Mouse (Mus musculus) midbrain, embryonic 13.5 days (tissue): Measurements from ENCODE around the gene Rps6kl1. TPM values are rescaled to one million over a fixed set of nuclear protein-coding genes. Genes with fewer than 3 reads are reported as not detected.

Experiments
- ATAC-seq: fragments of 200-750 bp; cut with Nextera tagmentation; 2 replicates; pipeline ENCODE4 v1.8.0; 2017; ENCODE audit warnings: mild to moderate bottlenecking, moderate TSS enrichment, moderate library complexity
- H3K27ac ChIP-seq: fragments of 300-500 bp; sonication (generic); 2 replicates; pipeline ENCODE4 v1.5.1; 2015; ENCODE audit warnings: inconsistent platforms, mild to moderate bottlenecking, moderate library complexity
- H3K27me3 ChIP-seq: fragments of 300-500 bp; sonication (generic); 2 replicates; pipeline ENCODE4 v1.6.1; 2015; ENCODE audit warnings: mild to moderate bottlenecking, inconsistent platforms
- H3K36me3 ChIP-seq: fragments of 300-500 bp; sonication (generic); 2 replicates; pipeline ENCODE4 v1.6.1; 2015; ENCODE audit warnings: mild to moderate bottlenecking, inconsistent platforms
- H3K4me1 ChIP-seq: fragments of 300-500 bp; sonication (generic); replicated peaks from 2 replicates; pipeline ENCODE4 v1.6.1; 2015; ENCODE audit warnings: inconsistent platforms
- H3K4me2 ChIP-seq: fragments of 300-500 bp; sonication (generic); replicated peaks from 2 replicates; pipeline ENCODE4 v1.6.1; 2015; ENCODE audit warnings: moderate library complexity, mild to moderate bottlenecking, inconsistent platforms
- H3K4me3 ChIP-seq: fragments of 300-500 bp; sonication (generic); replicated peaks from 2 replicates; pipeline ENCODE4 v1.5.1; 2015; ENCODE audit warnings: mild to moderate bottlenecking, inconsistent platforms
- H3K9ac ChIP-seq: fragments of 300-500 bp; sonication (generic); replicated peaks from 2 replicates; pipeline ENCODE4 v1.6.1; 2015; ENCODE audit warnings: mild to moderate bottlenecking, inconsistent platforms
- H3K9me3 ChIP-seq: fragments of 300-500 bp; sonication (generic); 2 replicates; pipeline ENCODE4 v1.6.1; 2016; ENCODE audit warnings: mild to moderate bottlenecking, inconsistent platforms
- WGBS: fragments of 180-500 bp; shearing (Covaris S2); methylation state at CpG from one replicate; pipeline ENCODE4 v1.1.7; 2015; 5-methylcytosine and 5-hydroxymethylcytosine counted together
- polyA plus RNA-seq: library from polyadenylated mRNA; unstranded; fragments of >200 nt; fragmentation: Nextera tagmentation; extraction: Ambion mirVana; gene quantifications from 2 replicates; pipeline ENCODE4 v1.2.1, GENCODE M21; 2015

The Rps6kl1 gene
- polyA plus RNA-seq, 1 experiment from 2014 or later = 15.6 TPM

- Histone ChIP-seq H3K4me2 (no peak overlapping the region), H3K27me3 (peaks cover 15% of the 10 kb centered on the region), H3K36me3 (no peaks in the 10 kb centered on the region), H3K9ac (no peak overlapping the region), H3K4me1 (peaks cover 18% of the 10 kb centered on the region), H3K4me3 (no peak overlapping the region), H3K9me3 (no peaks in the 10 kb centered on the region), H3K27ac (no peak overlapping the region)
- no peak for ATAC-seq
- WGBS = 77% methylated on average over 8 of the region's 8 CpGs
Observed at GRCm38 (mm10) chr12:85185810-85186209, 34.7 kb upstream of the Rps6kl1 start.

GRCm38 (mm10) chr12:85184118-85184517, 33.1 kb upstream of the Rps6kl1 start:
- H3K4me2 ChIP-seq = no peak overlapping the region
- peaks cover 18% of the 10 kb centered on the region for H3K27me3 ChIP-seq
- peaks cover 18% of the 10 kb centered on the region for H3K4me1 ChIP-seq
- no peaks in the 10 kb centered on the region for H3K36me3 ChIP-seq
- no peak for ATAC-seq
- H3K9ac ChIP-seq = no peak overlapping the region
- 74% methylated on average over 5 of the region's 5 CpGs for WGBS
- H3K27ac ChIP-seq = no peak overlapping the region
- no peak overlapping the region for H3K4me3 ChIP-seq
- H3K9me3 ChIP-seq = no peaks in the 10 kb centered on the region

- H3K36me3 ChIP-seq = no peaks in the 10 kb centered on the region
- no peak overlapping the region for H3K4me3 ChIP-seq
- no peaks in the 10 kb centered on the region for H3K9me3 ChIP-seq
- peaks cover 18% of the 10 kb centered on the region for H3K4me1 ChIP-seq
- no peak overlapping the region for H3K4me2 ChIP-seq
- no peak overlapping the region for H3K27ac ChIP-seq
- WGBS = 71% methylated on average over 5 of the region's 5 CpGs
- no peak for ATAC-seq
- no peak overlapping the region for H3K9ac ChIP-seq
- peaks cover 21% of the 10 kb centered on the region for H3K27me3 ChIP-seq
Observed at GRCm38 (mm10) chr12:85182898-85183297, 31.8 kb upstream of the Rps6kl1 start.

- Histone ChIP-seq H3K4me1 (peaks cover 22% of the 10 kb centered on the region), H3K36me3 (no peaks in the 10 kb centered on the region), H3K4me3 (no peak overlapping the region), H3K4me2 (peak overlapping the region; percentile 27), H3K9ac (0 out of 2 replicates have a peak overlapping the region, but pooled peaks have one; percentile 10), H3K27ac (no peak overlapping the region), H3K9me3 (no peaks in the 10 kb centered on the region), H3K27me3 (peaks cover 26% of the 10 kb centered on the region)
- ATAC-seq = 0 out of 2 replicates have a peak, but pooled peaks have one; percentile 41
- 9% methylated on average over 8 of the region's 8 CpGs for WGBS
Observed at GRCm38 (mm10) chr12:85182345-85182643, 31.2 kb upstream of the Rps6kl1 start.

GRCm38 (mm10) chr12:85181475-85182344, 30.6 kb upstream of the Rps6kl1 start:
- Histone ChIP-seq H3K9me3 (no peaks in the 10 kb centered on the region), H3K27ac (no peak overlapping the region), H3K4me2 (peak overlapping the region; percentile 27), H3K27me3 (peaks cover 32% of the 10 kb centered on the region), H3K4me3 (no peak overlapping the region), H3K4me1 (peaks cover 28% of the 10 kb centered on the region), H3K9ac (0 out of 2 replicates have a peak overlapping the region, but pooled peaks have one; percentile 10), H3K36me3 (no peaks in the 10 kb centered on the region)
- peak; percentile 57; the same call in 1 of the 2 replicates for ATAC-seq
- WGBS = 28% methylated on average over 15 of the region's 17 CpGs

- no peak overlapping the region for H3K4me3 ChIP-seq
- ATAC-seq = no peak
- H3K36me3 ChIP-seq = no peaks in the 10 kb centered on the region
- no peak overlapping the region for H3K4me2 ChIP-seq
- 64% methylated on average over 2 of the region's 2 CpGs for WGBS
- no peak overlapping the region for H3K27ac ChIP-seq
- H3K4me1 ChIP-seq = peaks cover 52% of the 10 kb centered on the region
- H3K27me3 ChIP-seq = peaks cover 33% of the 10 kb centered on the region
- H3K9ac ChIP-seq = no peak overlapping the region
- no peaks in the 10 kb centered on the region for H3K9me3 ChIP-seq
Observed at GRCm38 (mm10) chr12:85178294-85178693, 27.2 kb upstream of the Rps6kl1 start.

- 72% methylated on average over 10 of the region's 10 CpGs for WGBS
- peaks cover 49% of the 10 kb centered on the region for H3K4me1 ChIP-seq
- peak within 1 kb of the TSS; percentile 58 for H3K4me2 ChIP-seq
- peak within 1 kb of the TSS; percentile 30 for H3K4me3 ChIP-seq
- H3K36me3 ChIP-seq = no peaks in the 10 kb centered on the region
- H3K27me3 ChIP-seq = peaks cover 33% of the 10 kb centered on the region
- peak within 1 kb of the TSS; percentile 49 for H3K9ac ChIP-seq
- no peaks in the 10 kb centered on the region for H3K9me3 ChIP-seq
- H3K27ac ChIP-seq = 0 out of 2 replicates have a peak within 1 kb of the TSS, but pooled peaks have one; percentile 7
- ATAC-seq = no peak
Observed at GRCm38 (mm10) chr12:85177740-85178239, 26.7 kb upstream of the Rps6kl1 start, which contains the start of gene Pgf. Gene Pgf, minus strand, starts transcription at chr12:85177790.

- Histone ChIP-seq H3K27me3 (peaks cover 28% of the 10 kb centered on the region), H3K4me3 (peak overlapping the region; percentile 30), H3K36me3 (no peaks in the 10 kb centered on the region), H3K9ac (peak overlapping the region; percentile 49), H3K4me2 (peak overlapping the region; percentile 58), H3K27ac (0 out of 2 replicates have a peak overlapping the region, but pooled peaks have one; percentile 7), H3K4me1 (peaks cover 43% of the 10 kb centered on the region), H3K9me3 (no peaks in the 10 kb centered on the region)
- peak; percentile 3; the same call in 1 of the 2 replicates for ATAC-seq
- WGBS = 3% methylated on average over 32 of the region's 32 CpGs
Observed at GRCm38 (mm10) chr12:85176846-85177523, 25.9 kb upstream of the Rps6kl1 start.

- ATAC-seq = peak; percentile 86
- 7% methylated on average over 11 of the region's 11 CpGs for WGBS
- Histone ChIP-seq H3K27me3 (peaks cover 26% of the 10 kb centered on the region), H3K4me1 (peaks cover 35% of the 10 kb centered on the region), H3K36me3 (no peaks in the 10 kb centered on the region), H3K27ac (peak overlapping the region; percentile 7), H3K9me3 (no peaks in the 10 kb centered on the region), H3K9ac (peak overlapping the region; percentile 49), H3K4me3 (peak overlapping the region; percentile 30), H3K4me2 (peak overlapping the region; percentile 58)
Observed at GRCm38 (mm10) chr12:85175926-85176845, 25.1 kb upstream of the Rps6kl1 start.

- H3K27ac ChIP-seq = peak overlapping the region; percentile 7
- H3K4me3 ChIP-seq = peak overlapping the region; percentile 16
- ATAC-seq = peak; percentile 22; the same call in 1 of the 2 replicates
- H3K36me3 ChIP-seq = no peaks in the 10 kb centered on the region
- H3K9ac ChIP-seq = peak overlapping the region; percentile 49
- WGBS = 51% methylated on average over 16 of the region's 16 CpGs
- no peaks in the 10 kb centered on the region for H3K9me3 ChIP-seq
- peak overlapping the region; percentile 58 for H3K4me2 ChIP-seq
- peaks cover 33% of the 10 kb centered on the region for H3K4me1 ChIP-seq
- H3K27me3 ChIP-seq = peaks cover 19% of the 10 kb centered on the region
Observed at GRCm38 (mm10) chr12:85175087-85175675, 24.1 kb upstream of the Rps6kl1 start.

GRCm38 (mm10) chr12:85174016-85174415, 23.0 kb upstream of the Rps6kl1 start:
- Histone ChIP-seq H3K27me3 (peaks cover 19% of the 10 kb centered on the region), H3K27ac (no peak overlapping the region), H3K4me1 (peaks cover 42% of the 10 kb centered on the region), H3K4me3 (no peak overlapping the region), H3K4me2 (no peak overlapping the region), H3K9ac (no peak overlapping the region), H3K36me3 (no peaks in the 10 kb centered on the region), H3K9me3 (no peaks in the 10 kb centered on the region)
- no peak for ATAC-seq
- 67% methylated on average over 7 of the region's 7 CpGs for WGBS
